Mouse (Mus musculus) left cerebral cortex, adult 6 months (tissue): ENCODE data around the gene Ccdc14. TPM values are rescaled to one million over a fixed set of nuclear protein-coding genes. Genes with fewer than 3 reads are reported as not detected.

Experiments
- long read RNA-seq, 2 experiments: library from polyadenylated mRNA; unstranded; transcript quantifications; one replicate each; pipeline ENCODE4 v2.0.0; 2019 to 2020
- polyA plus RNA-seq: library from polyadenylated mRNA; unstranded; fragments of <200 nt; fragmentation: Nextera tagmentation; gene quantifications from 2 replicates; pipeline ENCODE4 v1.2.3, GENCODE M21; 2021

Ccdc14 gene
- 0.70 and 1.2 TPM in 2 replicates for polyA plus RNA-seq
- long read RNA-seq, experiment 1, full-length matches to known transcripts: 1 of 4 reads
- long read RNA-seq, experiment 1, partial matches to known transcripts: 2 of 4 reads
- long read RNA-seq, experiment 1, other reads (novel, unspliced or antisense): 1 of 4 reads
- long read RNA-seq, experiment 2, partial matches to known transcripts: 4 of 4 reads
- long read RNA-seq, experiment 2, other reads (novel, unspliced or antisense): 0 of 4 reads

GRCm38 (mm10) chr16:34690334-34691144 lies at the start of gene Ccdc14:
Gene Ccdc14 (plus strand): TSS chr16:34690616.

DNA sequence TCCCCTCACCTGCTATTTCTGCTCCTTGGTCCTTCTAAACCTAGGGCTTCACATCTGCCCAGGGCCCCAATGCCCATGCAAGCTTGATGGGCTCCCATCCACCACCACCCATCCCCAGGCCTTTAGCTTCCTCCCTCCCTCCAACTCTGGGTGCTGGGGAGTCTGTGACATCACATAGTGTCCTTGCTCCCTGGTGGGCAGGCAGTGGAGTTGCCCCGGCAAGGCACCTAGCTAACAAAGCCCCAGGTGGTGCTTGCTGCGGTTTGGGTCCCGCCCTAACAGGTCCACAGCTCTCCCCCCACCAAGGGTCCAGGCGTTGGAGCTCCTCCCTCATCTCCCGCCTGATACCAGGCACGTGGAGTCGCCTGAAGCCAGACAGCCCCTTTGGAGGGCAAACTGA lies 40.8 kb upstream of the Ccdc14 start, which contains the start of gene Ropn1:
Gene Ropn1, plus strand, starts transcription at position 301 of the 400 bp plus-strand sequence.

GRCm38 (mm10) chr16:34745065-34745585 lies 54.7 kb downstream of the Ccdc14 start, which contains the start of gene Mylk:
Gene Mylk (plus strand): TSS chr16:34745210.

Other genes starting within 250 kb of the Ccdc14 start
- gene Kalrn, start 117.1 kb upstream of the Ccdc14 start, polyA plus RNA-seq: 42.2 and 60.2 TPM in 2 replicates
- 0.25 and 0.54 TPM in 2 replicates for gene Ropn1, start 40.7 kb upstream of the Ccdc14 start, polyA plus RNA-seq
- 1.4 and 2.0 TPM in 2 replicates for gene Mylk, start 54.6 kb downstream of the Ccdc14 start, polyA plus RNA-seq